Mouse (Mus musculus): ENCODE results near the gene H2al1d. TPM values are rescaled to one million over a fixed set of nuclear protein-coding genes. Genes with fewer than 3 reads are reported as not detected.
"Not testable (repeated sequence)": the region's sequence is repeated elsewhere in the genome, so short reads cannot be mapped to it uniquely, and the experiment has no call there.

The H2al1d gene
- not detected for polyA plus RNA-seq (2017; shearing (Covaris generic))

DNA sequence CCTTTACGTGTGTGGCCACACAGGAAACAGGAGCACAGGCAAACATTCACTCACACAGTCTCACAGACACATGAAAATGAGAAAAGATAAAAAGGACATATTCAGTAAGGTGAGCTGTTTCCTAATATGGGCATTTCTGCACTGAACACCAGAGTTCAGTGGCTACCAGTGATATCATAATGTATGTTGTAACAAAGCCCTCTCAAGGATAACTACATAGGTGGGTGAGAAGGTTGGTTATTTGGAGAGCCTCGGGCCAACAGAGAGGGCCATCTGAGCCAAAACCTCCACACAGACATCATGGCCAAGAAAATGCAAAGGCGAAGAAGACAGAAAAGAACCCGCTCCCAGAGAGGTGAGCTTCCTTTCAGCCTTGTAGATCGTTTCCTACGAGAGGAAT is at the start of gene H2al1d:
Gene H2al1d, plus strand, starts transcription at position 301 of the 400 bp plus-strand sequence.
- ATAC-seq = not testable (repeated sequence)

DNA sequence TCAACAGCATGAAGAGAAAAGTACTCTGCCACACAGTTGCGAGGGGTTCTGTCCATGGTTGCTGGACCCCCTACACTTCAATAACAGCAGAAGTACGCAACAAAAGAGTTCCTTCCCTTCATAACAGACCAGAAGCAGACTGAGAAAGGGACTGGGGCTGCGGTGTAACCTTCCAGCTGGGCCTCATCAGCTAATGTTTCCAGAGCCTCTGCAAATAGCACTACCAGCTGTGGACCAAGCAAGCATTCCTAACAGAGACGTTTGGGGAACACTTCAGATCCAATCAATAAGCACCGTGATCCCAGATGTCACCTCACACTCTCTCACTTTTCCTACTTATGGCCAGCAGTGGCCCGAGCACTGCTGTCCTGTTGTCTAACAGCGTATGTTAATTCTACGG is 43.7 kb upstream of the H2al1d start:
- ATAC-seq = no peak

DNA sequence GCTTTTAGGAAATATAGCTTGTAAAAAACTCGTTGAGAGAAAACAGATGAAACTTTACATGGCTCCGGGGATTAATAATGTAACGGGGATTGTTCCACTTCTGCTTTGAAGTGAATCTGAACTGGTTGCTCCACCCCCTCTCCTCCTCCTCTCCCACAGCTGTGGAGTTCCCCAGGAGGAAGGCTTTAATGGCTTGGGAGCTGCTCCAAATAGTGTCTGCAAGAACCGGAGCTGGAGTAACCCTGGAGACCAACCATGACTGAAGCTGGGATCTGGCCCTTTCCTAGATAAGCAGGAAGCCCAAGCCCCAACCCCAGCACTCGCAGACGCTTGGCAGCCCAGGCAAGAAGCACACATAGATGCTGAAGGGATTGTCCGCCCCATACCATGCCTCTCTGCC is 40.8 kb upstream of the H2al1d start:
- ATAC-seq = no peak

DNA sequence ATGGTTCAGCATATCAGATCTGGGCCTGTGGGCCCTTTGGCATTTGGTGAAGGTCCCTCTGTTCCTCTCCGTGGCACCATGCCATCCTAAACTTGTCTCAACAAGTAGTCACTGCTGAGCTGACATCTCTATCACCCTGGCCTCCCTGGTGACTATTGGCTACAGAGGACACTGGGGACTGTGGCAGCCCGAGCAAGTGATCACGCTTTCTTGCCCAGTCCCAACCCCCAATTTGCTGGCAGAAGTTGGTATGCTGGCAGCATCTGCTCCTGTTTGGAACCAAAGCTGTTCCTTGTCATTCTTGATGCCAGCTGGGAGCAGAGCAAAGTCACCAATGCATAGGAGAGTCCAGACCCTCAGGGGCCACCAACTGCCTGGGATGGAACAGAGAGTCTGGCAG is 39.5 kb upstream of the H2al1d start:
- ATAC-seq = no peak

DNA sequence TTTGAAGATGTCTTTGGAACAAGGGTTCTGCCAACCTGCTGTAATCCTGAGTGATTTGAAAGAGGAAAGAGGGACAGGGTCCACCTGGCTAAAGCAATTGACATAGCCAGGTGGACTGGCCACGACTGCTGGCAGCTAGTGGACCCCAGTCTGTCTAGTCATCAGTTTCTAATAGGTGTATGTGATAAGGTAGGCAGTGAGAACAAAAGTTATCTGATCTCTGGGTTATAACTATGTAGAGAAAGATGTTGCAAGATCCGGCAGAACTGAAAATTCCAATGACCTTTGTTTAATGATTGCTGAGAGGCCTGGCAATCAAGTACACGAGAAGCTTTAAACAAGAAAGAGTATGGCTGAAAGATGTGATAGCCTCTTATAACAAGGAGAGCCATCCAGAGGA is 35.4 kb upstream of the H2al1d start:
- ATAC-seq = no peak

- no peak for ATAC-seq
Observed at GRCm38 (mm10) chrX:11277083-11277482, 31.5 kb upstream of the H2al1d start.

DNA sequence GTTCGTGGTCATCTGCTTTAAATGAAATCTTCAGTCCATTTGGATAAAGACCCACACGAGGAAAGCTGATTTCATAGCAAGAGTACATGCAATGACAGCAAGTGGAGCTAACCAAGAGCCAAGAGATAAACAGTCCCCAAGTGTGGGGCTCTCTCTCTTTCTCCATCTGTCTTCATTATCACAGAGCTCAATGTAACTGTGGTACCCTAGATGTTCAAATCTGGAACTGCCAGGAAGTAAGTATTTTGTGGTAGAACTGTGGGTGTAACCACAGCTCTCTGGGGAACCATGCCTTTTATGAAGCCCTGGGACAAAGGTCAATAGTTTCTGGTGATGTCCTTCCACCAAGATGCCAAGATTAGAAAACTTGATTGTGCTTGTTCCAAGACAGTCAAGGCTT is 27.9 kb upstream of the H2al1d start:
- no peak for ATAC-seq

DNA sequence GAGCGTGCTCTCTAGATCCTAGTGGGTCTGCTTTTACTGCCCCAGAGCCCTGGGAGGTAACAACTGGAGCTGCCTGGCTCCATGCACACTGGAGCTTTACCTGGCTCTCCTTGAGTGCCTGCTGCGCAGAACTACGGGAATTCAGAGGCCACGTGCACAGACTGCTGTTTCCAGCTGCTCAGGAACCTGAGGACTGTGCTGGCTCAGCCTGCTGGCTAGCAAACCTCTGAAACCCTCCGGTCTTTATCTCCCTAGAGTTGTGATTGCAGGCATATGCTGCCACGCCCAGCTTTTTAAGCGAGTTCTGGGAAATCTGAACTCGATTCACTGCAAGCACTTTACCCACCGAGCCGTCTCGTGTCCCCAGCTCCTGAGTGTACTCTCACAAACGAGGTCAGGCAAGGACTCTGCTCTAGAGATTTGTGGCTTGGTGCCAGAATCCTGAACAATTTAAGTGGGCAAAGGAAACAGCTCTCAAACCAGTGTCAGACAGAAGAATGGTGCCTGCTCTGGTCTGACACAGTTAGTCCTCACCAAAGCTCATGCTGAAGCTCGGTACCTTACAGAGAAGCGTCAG is 20.2 kb upstream of the H2al1d start:
- ATAC-seq = no peak

DNA sequence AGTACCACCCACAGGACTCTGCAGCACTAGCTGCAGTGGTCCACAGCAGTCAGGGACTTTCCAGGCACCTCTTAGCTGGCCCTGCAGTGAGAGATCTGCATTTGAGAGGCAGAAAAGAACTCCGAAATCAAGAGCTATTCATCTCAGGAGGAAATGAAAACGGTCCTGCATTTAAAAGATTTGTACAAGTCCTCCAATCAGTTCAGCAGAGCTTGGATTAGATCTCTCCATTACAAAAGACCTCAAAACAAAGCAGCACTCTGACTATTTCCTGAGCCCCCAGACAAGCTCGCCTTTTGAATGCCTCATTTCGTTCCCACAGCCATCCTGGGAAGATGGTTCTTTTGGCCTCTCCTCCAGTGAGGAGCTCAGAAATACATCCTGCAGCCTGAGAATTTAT is 19.4 kb upstream of the H2al1d start:
- no peak for ATAC-seq

- ATAC-seq = not testable (repeated sequence)
Observed at GRCm38 (mm10) chrX:11298957-11299356, 9.7 kb upstream of the H2al1d start, which contains the start of gene H2al1a. Gene H2al1a (plus strand): TSS chrX:11299257.

- ATAC-seq = not testable (repeated sequence)
Observed at GRCm38 (mm10) chrX:11302132-11302531, 6.5 kb upstream of the H2al1d start, which contains the start of gene H2al1b. Gene H2al1b (plus strand): TSS chrX:11302432.

GRCm38 (mm10) chrX:11305355-11305754 is 3.3 kb upstream of the H2al1d start, which contains the start of gene H2al1c:
Gene H2al1c (plus strand): TSS chrX:11305655.
- not testable (repeated sequence) for ATAC-seq

- not testable (repeated sequence) for ATAC-seq
Observed at GRCm38 (mm10) chrX:11311634-11312033, 3.0 kb downstream of the H2al1d start, which contains the start of gene H2al1e. Gene H2al1e (plus strand): TSS chrX:11311934.

- ATAC-seq = not testable (repeated sequence)
Observed at GRCm38 (mm10) chrX:11314858-11315257, 6.2 kb downstream of the H2al1d start, which contains the start of gene H2al1f. Gene H2al1f (plus strand): TSS chrX:11315158.

GRCm38 (mm10) chrX:11317956-11318355 is 9.3 kb downstream of the H2al1d start, which contains the start of gene H2al1g:
Gene H2al1g (plus strand): TSS chrX:11318256.
- ATAC-seq = not testable (repeated sequence)

- not testable (repeated sequence) for ATAC-seq
Observed at GRCm38 (mm10) chrX:11321192-11321591, 12.6 kb downstream of the H2al1d start, which contains the start of gene H2al1h. Gene H2al1h (plus strand): TSS chrX:11321492.

- not testable (repeated sequence) for ATAC-seq
Observed at GRCm38 (mm10) chrX:11324359-11324758, 15.7 kb downstream of the H2al1d start, which contains the start of gene H2al1i. Gene H2al1i (plus strand): TSS chrX:11324659.

- not testable (repeated sequence) for ATAC-seq
Observed at GRCm38 (mm10) chrX:11327522-11327921, 18.9 kb downstream of the H2al1d start, which contains the start of gene H2al1j. Gene H2al1j (plus strand): TSS chrX:11327822.

DNA sequence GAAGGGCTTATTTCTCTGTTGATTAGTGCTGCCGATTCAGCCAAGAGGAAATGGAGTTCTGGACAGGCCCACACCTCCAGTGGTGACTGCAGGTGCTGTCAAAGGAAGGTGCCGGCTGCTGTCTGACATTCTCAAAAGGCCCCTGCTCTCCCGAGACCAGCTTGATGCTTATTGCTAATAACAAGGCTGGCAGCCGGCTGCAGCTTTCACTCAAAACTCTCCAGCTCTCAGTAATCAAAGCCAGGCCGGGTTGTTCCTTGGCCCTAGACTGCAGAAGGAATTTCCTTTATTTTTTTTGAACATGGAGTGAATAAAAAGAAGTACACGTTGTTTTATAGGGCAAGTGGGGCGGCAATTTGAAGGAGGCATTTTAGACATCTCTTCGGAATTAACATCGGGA is 37.1 kb downstream of the H2al1d start:
- no peak for ATAC-seq

DNA sequence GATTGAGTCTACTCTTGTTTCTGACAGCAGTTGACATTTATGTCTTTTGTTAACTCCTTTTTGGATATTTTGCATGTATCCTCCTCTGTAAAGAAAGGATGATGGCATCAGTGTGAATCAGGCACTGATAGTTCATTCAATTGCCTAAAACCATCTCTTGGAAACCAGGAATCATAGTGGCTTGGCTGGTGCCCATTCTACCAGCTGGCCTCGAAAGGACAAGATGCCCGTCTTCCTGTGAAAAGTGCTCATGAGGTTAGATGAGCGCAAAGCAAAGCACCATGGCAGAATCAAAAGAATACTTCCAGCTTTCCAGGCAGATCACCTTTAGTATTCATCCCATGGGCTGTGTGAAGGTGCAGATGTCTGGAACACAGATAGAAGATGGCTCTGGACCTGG is 38.1 kb downstream of the H2al1d start:
- ATAC-seq = no peak
